Mouse (Mus musculus) c-Kit-positive CD71-negative TER-119-negative erythroid progenitor cells, embryonic 14.5 days (primary cell): ENCODE data around the gene Tma16.

Experiments
- DNase-seq: peaks from one replicate; pipeline ENCODE4 v3.0.0-alpha.2; 2013; ENCODE audit warnings: low read depth

Tma16 gene

DNA sequence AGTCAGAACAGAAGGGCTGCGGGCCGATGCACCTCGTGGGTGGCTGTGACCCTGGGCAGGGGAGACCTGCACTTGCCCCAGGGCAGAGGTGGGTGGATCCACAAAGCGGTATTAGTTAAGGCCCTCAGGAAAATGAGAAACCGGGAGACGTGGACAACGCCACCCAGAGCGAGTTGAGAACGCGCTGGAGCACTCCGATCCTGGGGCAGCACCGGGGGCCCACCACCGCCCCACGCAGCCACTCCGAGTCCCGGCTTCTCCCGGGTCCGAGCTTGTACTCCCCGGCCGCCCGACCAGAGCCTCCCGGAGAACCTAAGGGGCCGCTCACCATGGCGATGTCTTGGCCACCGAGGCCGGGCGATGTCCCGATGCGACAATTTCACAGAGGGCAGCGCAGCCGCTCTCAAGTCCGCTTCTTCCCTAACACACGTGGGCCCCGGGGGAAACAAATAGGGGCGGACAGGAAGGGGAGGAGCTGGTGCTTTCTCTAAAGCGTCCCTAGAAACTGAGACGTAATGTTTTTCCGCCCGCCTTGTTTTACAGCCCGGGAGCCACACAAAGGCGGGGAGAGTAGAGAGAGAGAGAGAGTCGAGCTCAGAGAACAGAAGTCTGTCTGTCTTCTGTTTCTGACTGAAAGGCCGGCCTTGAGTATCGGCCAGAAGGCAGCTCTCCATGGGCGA is at the start of gene Tma16:
Tma16 (minus strand) TSS at position 447 of the 680 bp plus-strand sequence.
- peak; percentile 74 for DNase-seq

DNA sequence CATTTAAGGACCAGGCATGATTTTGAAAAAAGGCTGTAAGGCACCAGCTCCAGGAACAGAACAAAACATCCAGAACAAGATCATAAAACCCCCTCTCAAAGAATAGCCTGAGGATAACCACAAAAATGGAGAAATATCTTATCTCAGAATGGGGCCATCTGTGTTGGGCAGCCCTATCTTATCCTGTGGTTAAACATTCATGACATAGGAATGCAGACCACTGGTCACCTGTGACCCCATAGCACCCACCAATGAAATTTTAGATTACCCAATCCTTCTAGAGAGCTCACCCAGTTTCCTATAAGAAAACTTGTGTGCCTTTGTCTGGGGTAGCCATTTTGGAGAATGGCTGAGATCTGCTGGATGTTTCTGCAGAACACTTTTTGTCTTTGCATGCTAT is 34.2 kb upstream of the Tma16 start:
- no peak for DNase-seq

DNA sequence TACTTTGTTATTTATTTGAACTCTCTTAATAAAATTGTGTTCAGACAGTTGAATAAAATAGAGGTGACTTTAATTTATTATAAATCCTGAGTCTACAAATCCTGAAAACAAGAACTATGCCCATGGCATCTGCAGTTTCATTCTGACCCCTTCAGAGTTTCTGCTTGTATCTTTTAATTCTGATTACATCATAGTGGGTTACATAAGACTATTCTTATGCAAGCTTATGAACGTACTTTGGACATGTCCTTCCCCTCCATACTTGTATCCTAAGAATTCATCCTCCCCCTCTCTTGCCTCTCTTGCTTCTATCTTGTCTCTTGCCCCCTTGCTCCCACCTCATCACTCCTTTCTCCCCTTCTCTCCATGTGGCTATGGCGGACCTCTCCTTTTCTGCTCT is 32.8 kb upstream of the Tma16 start:
- no peak for DNase-seq

DNA sequence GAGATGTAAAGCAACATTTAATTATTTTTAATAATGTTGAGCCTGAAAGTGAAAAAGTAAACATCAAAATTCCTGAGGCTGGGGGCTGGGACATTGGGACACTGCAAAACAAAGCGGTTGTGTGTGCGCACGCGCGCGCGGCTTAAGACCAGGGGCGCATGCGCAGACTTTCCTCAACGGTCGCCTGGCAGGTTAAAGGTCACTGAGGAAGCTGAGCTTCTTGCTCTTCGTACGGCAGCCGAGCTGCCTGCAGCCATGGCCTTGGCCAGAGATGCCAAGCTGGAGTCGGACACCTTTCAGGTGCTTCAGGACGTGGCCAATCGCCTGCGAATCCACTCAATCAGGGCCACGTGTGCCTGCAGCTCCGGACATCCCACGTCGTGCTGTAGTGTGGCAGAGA is 25.2 kb upstream of the Tma16 start, which contains the start of gene Tktl2:
Tktl2 (plus strand) TSS at position 220 of the 400 bp plus-strand sequence.
- DNase-seq, result no peak

DNA sequence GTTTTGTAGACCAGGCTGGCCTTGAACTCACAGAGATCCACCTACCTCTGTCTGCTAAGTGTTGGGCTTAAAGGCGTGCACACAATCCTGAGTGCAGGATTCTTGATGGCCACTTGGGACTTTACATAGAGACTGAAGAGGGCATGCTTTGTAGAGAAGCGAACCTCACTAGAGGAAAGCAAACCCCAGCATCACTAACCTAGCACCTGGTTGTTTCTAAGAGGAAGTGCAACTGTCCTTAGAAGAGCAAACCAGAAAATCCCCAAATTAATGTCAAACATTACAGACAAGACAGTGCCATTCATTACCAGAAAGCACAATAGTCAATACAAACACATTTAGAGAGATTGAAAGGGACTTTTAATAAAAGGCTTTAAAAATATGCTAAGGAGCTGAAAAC is 17.1 kb upstream of the Tma16 start:
- DNase-seq, result no peak

DNA sequence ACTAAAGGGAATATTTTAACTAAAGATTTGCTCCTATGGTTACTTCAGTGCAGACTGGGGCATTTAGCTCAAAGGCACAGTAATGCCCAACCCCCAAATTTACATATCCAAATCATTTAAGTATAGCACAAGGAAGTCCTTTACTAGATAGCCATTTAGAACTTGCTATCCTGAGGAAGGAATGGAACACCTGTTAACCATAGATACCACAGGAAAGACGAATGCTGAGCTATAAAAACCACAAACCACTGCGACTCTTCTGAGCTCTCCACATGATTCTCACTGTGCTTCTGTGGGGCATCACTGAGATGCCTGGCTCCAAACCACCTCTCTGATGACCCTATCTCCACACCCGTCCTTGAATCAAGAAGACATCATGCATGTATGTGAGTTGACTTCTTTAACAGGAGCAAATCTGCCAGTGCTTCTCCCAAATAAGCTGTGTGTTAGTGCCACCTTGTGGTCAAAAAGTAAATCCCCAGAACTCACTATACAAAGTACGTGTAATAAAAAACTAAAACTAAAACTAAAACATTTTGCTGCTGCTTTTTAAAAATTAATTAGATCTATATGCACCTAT is 10.8 kb upstream of the Tma16 start:
- DNase-seq, result peak; percentile 48

DNA sequence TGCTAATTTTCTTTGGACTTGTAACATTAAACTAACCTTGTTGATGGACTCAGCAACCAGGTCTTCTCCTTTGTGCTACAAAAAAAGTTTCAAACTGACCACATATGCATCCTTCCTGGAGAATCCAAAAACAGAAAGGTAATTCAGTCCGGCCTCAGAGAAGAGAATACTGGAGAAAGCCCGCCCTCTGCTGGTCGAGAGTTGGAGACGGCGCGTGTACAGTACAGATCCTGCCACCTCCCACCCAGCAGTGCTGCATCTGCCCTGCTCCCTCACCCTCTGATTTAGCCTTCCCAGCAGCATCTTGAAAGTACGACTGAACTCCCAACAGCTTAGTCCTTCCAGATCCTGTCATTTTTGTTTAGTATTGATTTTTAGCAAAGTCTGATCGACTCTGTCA is 9.4 kb upstream of the Tma16 start:
- peak; percentile 63 for DNase-seq

DNA sequence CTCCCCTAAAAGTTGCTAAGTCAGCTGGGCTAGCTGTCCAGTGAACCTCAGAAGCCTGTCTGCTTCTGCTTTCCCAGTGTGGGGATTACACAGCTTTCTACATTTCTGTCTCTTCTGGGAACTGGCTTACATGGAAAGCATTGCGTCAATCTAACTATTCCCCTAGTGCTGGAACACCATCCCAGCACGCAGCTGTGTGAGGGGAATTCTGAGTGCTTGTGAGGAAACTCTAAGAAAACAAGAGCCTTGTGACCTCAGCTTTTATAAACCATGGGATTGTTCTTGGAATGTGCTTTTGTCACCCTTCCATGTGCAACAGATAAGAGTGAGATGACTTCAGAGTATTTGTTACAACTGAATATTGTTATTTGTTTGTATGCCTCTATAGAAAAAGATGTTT is 8.2 kb upstream of the Tma16 start:
- no peak for DNase-seq

DNA sequence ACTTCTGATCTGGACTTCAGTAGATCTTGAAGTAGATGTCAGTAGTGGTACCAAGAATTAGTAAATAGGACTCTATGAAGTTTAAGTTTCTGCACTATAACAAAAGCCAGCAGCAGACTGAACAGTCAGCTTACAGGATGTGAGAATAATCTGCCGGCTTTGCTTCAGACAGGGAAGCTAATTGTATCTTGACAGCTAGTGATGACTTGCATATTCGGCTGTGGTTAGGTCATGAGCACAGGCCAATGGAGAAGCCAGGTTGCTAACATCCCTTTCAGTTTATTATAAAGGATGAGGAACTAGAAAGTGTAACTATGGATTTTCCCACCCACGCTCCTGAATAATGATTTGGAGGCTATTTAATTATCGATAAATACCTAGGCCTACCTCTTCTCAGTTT is 4.3 kb upstream of the Tma16 start:
- DNase-seq, result peak; percentile 13

DNA sequence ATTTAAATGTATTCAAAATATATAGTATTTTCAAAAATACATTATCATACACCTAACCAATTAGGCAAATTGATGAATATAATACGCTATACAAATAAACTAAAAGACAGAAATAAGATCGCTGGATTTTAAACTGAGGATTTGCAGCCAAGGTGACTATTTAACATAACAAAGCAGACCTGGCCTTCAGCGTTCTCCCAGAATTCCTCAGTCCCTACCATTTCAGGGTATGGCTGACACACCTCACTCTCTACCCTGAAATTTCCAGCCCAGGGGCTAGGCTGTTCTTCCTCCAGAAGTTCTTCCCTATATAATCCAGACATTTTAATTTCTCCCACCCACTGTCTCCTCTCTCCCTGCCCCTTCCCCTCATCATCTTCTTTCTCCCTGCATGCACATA is 2.2 kb upstream of the Tma16 start:
- DNase-seq, result no peak

DNA sequence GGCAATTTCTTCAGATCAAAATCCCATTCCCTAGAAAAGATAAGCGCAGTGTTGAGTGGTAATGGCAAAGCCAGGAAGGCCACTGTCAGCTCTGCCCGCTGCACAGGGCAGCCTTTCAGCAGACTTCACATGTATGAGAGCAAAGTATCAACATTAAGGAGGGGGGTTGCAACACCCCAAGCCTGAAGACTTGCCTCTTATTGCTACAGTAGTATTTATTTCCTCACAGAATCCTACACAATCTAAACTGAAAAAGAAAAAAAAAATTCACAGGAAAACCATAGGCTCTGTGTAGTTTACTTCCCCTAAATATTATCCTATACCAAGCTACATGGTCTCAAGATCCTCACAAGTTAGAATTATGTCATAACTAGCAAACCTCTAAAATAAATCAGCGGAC is 9.4 kb downstream of the Tma16 start:
- no peak for DNase-seq

DNA sequence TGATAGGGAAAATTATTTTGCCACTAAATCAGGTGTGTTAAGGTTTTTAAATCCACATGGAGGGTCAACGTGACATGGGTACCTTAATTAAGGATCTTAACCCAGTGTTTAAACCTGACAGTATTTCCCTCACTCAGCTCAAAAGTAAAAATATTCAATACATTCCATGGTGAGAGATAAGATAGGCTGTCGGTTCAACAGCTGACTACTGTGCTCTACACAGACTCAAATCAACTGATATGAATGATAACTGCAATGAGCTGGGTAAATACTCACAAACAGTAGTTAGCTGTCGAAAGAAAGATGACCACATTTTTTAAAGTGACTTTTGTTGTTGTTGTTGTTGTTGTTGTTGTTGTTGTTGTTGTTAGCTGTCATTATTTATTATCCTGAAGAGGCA is 16.5 kb downstream of the Tma16 start:
- no peak for DNase-seq

DNA sequence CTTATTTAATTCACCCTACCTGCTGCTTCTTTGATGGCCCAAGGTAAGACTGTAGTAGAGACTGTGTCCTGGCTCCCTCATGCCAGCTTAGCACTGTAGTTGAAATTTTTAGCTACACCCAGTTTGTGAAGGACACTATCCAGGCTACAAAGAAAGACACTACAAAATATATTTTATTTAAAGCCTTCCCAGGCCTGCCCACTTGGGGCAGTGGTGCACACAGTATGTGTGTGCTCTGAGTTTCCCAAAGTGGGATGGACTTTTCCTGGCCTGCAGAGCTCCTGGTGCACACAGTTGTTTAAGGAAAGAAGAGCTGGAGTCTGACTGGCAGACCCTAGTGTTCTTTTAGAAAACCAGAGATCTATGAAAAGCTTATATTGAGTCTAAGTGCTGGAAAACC is 29.3 kb downstream of the Tma16 start:
- DNase-seq, result no peak

DNA sequence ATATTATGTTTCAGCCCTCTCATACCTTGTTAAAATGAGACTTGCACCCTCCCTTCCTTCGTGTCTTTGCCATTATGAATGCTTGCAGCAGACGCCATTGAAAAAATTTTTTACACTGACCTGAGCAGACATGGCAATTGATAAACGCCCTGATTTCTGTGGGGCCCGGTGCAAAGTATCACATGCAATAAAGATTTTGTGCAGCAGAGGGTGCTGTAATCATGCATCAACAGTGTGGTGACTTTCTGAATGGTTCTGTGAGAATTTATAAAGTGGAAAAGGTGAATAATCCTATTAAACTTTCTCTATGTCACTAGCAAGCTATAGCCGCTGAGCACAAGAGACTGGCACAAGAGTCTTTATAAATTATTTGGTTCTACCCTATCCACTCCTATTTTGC is 35.6 kb downstream of the Tma16 start:
- DNase-seq, result peak; percentile 34

DNA sequence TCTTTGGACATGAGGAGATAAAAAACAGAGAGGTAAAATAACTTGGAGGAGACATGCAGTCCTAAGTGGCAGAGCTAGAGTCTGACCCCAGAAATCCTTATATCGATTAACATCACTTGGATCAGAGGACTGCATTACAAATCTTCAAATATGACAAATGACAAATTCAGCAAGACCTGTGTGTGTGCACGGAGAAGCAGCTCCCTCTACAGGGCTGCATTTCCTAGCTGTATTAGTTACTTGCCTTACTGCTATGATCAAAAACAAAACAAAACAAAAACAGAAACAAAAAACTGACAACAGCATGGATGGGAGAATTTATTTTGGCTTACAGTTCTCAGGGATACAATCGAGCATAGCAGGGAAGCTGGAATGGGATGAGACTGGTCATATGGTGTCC is 41.0 kb downstream of the Tma16 start:
- DNase-seq, result no peak

DNA sequence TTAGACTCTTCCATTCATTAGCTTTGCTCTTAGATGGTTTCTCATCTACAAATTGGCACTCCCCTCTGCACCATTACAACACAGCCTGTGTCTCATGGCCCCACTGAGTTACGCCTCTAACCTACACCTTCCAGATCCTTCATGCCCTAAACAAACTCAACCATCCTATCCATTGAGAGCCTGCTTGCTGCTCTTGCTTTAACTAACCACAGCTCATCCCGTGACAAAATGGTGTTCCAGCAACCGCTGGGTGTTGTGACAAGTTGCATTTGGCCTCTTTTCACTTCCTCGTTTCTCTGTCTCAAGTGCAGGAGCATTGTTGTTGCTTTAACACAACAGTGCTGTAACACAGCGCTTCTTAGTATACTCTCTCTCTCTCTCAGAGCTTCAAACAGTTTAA is 42.2 kb downstream of the Tma16 start:
- no peak for DNase-seq

DNA sequence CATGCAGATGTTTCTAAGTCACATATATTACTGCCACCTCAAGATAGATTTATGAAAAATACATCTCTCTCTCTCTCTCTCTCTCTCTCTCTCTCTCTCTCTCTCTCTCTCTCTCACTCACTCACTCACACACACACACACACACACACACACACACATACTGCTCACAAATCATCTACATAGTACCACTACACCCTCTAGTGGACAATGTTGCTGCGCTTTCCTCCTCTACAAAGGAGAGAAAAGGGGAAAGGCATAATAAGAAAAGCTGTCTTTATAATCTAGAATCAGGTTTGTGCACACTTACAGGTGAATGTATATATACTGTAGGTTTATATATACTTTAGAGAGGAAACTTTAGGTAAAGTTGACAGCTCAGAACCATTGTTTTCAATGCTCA is 43.6 kb downstream of the Tma16 start:
- DNase-seq, result peak; percentile 20

DNA sequence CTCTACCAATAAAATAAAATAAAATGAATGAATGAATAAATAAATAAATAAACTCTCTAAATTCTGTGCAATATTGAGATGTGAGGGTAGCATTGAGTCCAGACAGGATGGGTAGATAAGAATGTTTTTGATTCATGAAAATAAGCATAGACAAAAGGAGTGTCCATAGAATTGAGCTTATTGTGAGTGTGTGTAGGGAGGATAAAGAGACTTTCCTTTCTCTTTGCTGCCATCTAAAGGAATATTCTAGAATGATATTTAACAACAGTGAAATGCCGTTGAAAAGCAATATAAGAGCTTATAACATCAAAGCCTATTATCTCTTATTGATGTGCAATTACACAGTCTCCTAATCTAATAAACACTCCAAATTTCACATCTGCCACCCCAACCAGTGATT is 45.2 kb downstream of the Tma16 start:
- no peak for DNase-seq

DNA sequence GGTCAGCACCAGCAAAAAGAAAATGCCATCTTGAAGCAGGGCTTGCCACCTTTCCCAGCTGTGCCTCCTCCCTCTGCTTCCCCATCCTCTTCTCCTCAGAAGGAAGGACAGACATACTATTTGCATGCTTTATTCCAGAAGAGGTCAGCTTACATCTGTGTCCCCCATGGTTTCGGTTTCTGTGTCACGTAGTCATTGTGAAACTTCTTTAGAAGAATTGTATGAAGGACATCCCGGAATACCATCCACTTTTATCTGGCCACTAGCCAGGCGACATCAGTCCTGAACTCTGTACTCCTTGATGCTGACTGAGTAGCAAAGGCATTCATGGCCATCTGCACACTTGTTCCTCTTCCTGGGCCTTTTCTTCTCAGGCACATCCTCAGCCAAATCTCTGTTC is 47.9 kb downstream of the Tma16 start:
- DNase-seq, result no peak

DNA sequence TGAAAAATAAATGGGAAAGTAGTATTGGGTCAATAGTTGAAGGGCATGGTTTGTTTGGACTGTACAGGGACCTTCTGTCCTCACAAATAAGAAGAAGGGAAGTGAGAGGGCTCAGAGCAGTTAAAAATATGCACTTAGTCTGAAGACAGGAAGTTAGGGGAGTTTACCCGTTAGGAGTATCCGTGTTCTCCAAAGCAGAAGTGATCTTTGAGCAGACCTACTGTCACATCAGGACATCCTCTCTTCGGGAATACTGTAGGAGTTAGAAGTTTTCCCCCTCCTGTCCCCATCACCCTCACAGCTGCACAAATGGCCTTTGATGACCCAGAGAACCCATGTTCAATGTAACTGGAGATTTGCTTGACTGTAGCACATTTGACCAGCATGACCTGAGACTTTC is 48.4 kb downstream of the Tma16 start:
- DNase-seq, result no peak

DNA sequence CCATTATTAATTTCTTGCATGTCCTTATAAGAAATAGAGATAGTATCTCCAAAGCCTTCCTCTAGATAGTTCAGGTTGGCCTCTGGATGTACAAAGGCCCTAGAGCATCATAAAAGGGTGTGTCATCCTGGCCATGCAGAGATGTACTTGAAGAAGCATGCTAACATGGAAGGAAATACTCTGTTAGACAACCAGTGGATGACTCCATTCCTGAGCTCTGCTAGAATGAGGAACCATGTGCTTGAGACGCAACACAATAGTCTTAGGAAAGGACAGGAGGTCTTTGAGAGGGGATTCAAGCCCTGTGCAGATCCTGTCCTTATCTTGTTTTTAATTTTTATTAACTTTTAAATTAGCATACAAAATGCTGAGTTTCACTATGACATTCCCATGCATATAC is 49.5 kb downstream of the Tma16 start:
- no peak for DNase-seq

DNA sequence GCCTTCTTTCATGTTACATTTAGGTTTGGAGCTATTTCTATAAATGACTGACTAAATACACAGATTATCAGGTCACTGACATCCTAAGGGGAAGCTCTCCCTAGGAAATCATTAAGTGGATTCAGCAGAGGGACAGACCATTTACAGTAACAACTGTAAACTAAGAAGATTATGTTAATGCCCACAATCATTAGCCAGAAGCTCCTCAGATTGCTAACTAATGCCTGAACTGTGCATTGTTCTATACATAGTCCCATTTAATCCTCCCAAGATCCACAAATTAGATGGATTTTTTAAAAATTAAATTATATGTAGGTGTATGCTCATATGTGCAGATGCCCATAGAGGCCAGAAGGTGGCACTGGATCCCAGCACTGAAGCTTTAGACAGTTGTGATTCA is 52.8 kb downstream of the Tma16 start:
- DNase-seq, result no peak

DNA sequence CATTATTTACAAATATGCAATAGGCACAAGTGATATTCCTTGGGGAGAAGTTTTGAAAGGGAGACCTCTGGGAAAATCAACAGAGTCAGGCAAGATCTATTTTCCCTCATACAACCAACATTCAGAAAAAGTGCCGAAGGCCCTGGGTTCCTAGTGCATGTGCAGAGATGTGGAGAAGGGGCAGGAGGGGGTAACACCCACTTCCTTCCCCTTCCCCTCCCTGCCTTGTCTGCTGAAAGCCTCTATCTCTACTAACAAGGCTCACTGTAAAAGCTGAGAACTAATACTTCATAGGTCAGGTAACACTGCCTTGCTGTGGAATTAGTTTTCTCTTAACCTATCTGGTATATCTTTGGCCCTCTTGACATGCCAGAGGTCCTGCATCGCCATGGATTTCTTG is 55.7 kb downstream of the Tma16 start:
- DNase-seq, result no peak
